Mouse (Mus musculus) lung, embryonic 15.5 days (tissue): ENCODE data around the gene Myzap. TPM values are rescaled to one million over a fixed set of nuclear protein-coding genes. Genes with fewer than 3 reads are reported as not detected.

Source experiments
- ATAC-seq: fragments of 200-750 bp; cut with Nextera tagmentation; 2 replicates; pipeline ENCODE4 v1.8.0; 2017; ENCODE audit warnings: moderate number of reproducible peaks, borderline replicate concordance; ENCODE audit not compliant: low FRiP score, low TSS enrichment; ENCODE audit errors: extremely low read depth
- H3K27ac ChIP-seq: fragments of 300-500 bp; sonication (generic); 2 replicates; pipeline ENCODE4 v1.5.1; 2015; ENCODE audit warnings: moderate library complexity, mild to moderate bottlenecking, inconsistent platforms
- H3K27me3 ChIP-seq: fragments of 300-500 bp; sonication (generic); 2 replicates; pipeline ENCODE4 v1.6.1; 2015; ENCODE audit warnings: inconsistent platforms
- H3K36me3 ChIP-seq: fragments of 300-500 bp; sonication (generic); 2 replicates; pipeline ENCODE4 v1.6.1; 2015; ENCODE audit warnings: inconsistent platforms
- H3K4me1 ChIP-seq: fragments of 300-500 bp; sonication (generic); 2 replicates; pipeline ENCODE4 v1.6.1; 2015; ENCODE audit warnings: inconsistent platforms
- H3K4me2 ChIP-seq: fragments of 300-500 bp; sonication (generic); 2 replicates; pipeline ENCODE4 v1.6.1; 2015; ENCODE audit warnings: inconsistent platforms, mild to moderate bottlenecking, moderate library complexity
- H3K4me3 ChIP-seq: fragments of 300-500 bp; sonication (generic); 2 replicates; pipeline ENCODE4 v1.5.1; 2015; ENCODE audit warnings: mild to moderate bottlenecking, inconsistent platforms
- H3K9ac ChIP-seq: fragments of 300-500 bp; sonication (generic); 2 replicates; pipeline ENCODE4 v1.6.1; 2015; ENCODE audit warnings: inconsistent platforms
- H3K9me3 ChIP-seq: fragments of 300-500 bp; sonication (generic); 2 replicates; pipeline ENCODE4 v1.6.1; 2016; ENCODE audit warnings: inconsistent platforms
- WGBS: fragments of 180-500 bp; shearing (Covaris S2); methylation state at CpG from one replicate; pipeline ENCODE4 v1.1.7; 2015; 5-methylcytosine and 5-hydroxymethylcytosine counted together
- polyA plus RNA-seq: library from polyadenylated mRNA; unstranded; fragments of >200 nt; fragmentation: Nextera tagmentation; extraction: Ambion mirVana; gene quantifications from 2 replicates; pipeline ENCODE4 v1.2.1, GENCODE M21; 2015

The Myzap gene
- polyA plus RNA-seq, 1 experiment from 2014 or later = 56.7 TPM

DNA sequence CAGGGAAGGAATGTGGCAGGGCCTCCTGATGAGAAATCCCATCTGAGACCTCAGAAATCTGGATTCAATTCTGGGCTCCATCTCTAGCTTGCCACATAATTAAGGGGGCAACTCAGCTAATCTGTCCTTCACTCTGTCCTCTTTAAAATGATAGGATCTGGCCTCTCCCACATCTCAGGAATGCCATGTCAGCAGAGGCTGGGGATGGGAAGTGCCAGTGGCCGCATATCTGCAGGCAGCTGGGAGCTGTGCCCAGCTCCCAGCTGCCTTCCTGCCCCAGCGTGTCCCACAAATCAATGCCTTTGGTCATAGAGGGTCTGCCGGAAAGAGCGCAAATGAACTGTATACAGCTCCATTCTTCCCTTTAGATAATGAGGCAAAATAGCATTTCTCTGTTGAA, 124.7 kb downstream of the Myzap start:
- 0 out of 2 replicates have a peak overlapping the region, but pooled peaks have one; percentile 2 for H3K27ac ChIP-seq
- 43% methylated on average over 4 of the region's 4 CpGs for WGBS
- no peak; the same call in 1 of the 2 replicates for ATAC-seq

DNA sequence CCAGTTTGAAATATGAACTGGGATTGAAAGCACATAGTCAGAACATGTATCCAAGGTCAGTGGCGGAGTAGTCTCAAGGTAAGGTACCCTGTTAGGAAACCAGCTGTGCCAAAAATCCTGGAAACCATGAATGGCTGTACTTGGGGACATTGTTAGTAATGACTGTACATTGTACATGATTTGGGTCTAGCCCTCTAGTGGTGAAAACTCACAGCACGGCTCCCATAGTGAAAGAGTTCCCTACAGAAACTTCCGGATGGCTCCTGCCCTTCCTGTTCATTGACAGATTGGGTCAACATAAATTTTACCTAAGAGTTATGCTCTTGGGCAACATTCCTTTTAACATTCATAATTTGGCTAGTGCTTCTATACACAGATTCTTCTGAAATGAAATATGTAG, 126.0 kb downstream of the Myzap start:
- 67% methylated on average over 3 of the region's 3 CpGs for WGBS
- no peak overlapping the region for H3K4me2 ChIP-seq
- H3K4me1 ChIP-seq = 0 out of 2 replicates have a peak, but pooled peaks cover 4% of the 10 kb centered on the region
- H3K36me3 ChIP-seq = no peaks in the 10 kb centered on the region
- H3K9me3 ChIP-seq = no peaks in the 10 kb centered on the region
- no peak overlapping the region for H3K9ac ChIP-seq
- no peak overlapping the region for H3K27ac ChIP-seq
- no peak overlapping the region for H3K4me3 ChIP-seq
- no peaks in the 10 kb centered on the region for H3K27me3 ChIP-seq
- ATAC-seq = no peak

More for the DNA sequence above, 124.7 kb downstream of the Myzap start:
- H3K4me2 ChIP-seq = no peak overlapping the region
- no peaks in the 10 kb centered on the region for H3K9me3 ChIP-seq
- H3K4me3 ChIP-seq = no peak overlapping the region
- no peaks in the 10 kb centered on the region for H3K36me3 ChIP-seq
- 0 out of 2 replicates have a peak, but pooled peaks cover 4% of the 10 kb centered on the region for H3K4me1 ChIP-seq
- H3K27me3 ChIP-seq = no peaks in the 10 kb centered on the region
- no peak overlapping the region for H3K9ac ChIP-seq

DNA sequence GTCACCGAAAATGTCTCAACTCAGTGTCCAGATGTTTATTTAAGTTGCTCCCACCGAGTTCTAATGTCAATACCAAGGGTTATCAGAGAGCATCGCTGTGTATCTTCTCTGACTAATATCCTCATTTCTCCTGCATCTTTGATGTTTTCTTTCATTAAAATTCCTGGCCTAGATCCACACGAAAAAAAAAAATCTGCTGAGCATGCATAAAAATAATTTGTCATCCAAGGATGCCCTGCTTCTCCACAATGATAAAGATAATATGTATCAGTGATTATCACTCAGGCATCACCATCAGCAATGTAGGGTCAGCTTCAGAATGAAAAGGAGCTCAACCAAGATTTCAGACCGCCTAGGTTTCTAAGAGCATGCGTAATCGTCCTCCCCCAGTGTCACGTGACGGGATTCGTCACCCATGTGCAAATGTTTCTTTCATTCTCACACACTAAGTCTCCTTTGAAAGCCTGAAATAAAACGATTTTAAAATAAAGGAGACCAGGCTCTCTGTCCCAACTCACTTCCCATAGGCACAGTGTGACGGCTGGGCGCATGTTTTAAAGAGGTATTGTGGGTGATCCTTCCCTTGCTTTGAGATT, 129.0 kb downstream of the Myzap start:
- Histone ChIP-seq H3K27me3 (no peaks in the 10 kb centered on the region), H3K4me2 (no peak overlapping the region), H3K9me3 (no peaks in the 10 kb centered on the region), H3K27ac (no peak overlapping the region), H3K36me3 (no peaks in the 10 kb centered on the region), H3K9ac (no peak overlapping the region), H3K4me3 (no peak overlapping the region), H3K4me1 (0 out of 2 replicates have a peak, but pooled peaks cover 4% of the 10 kb centered on the region)
- WGBS = 36% methylated on average over 13 of the region's 13 CpGs
- no peak for ATAC-seq

DNA sequence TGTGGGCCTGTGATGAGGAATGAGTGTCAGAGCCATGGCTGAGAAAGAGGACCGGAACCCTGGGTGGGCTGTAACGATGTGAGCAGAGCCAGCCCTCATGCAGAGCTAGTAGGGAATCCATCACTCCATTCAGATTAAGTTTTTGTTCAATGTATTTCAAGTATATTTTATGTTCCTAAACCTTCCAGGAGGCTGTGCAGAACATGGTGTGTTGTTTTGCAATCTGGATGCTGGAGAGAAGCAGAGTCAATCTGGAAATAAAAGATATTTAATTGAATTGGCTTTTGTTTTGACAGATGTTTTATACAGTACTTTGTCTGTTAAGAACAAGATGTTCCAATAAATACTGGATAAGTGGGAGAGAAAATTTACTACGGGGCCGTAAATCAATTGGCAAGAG, 135.4 kb downstream of the Myzap start:
- no peak overlapping the region for H3K4me2 ChIP-seq
- no peaks in the 10 kb centered on the region for H3K4me1 ChIP-seq
- H3K4me3 ChIP-seq = no peak overlapping the region
- no peaks in the 10 kb centered on the region for H3K36me3 ChIP-seq
- WGBS = 70% methylated on average over 4 of the region's 4 CpGs
- ATAC-seq = no peak
- no peak overlapping the region for H3K9ac ChIP-seq
- H3K27me3 ChIP-seq = no peaks in the 10 kb centered on the region
- H3K27ac ChIP-seq = no peak overlapping the region
- H3K9me3 ChIP-seq = no peaks in the 10 kb centered on the region

Other genes starting within 250 kb of the Myzap start
- gene Polr2m, start 106.4 kb downstream of the Myzap start, polyA plus RNA-seq = 382 and 392 TPM in 2 replicates
- gene Cgnl1, start 179.2 kb upstream of the Myzap start, polyA plus RNA-seq = 20.2 and 20.3 TPM in 2 replicates